Mouse (Mus musculus) cerebellum, postnatal 36 days (tissue): Measurements from ENCODE around the gene Trim12c.
"Not testable (repeated sequence)": the region's sequence is repeated elsewhere in the genome, so short reads cannot be mapped to it uniquely, and the experiment has no call there.

Experiments used
- DNase-seq, 2 experiments: peaks; one replicate each; pipeline ENCODE4 v3.0.0; 2021 to 2022; ENCODE audit warnings: mixed read lengths in 2 of 2

Trim12c gene

DNA sequence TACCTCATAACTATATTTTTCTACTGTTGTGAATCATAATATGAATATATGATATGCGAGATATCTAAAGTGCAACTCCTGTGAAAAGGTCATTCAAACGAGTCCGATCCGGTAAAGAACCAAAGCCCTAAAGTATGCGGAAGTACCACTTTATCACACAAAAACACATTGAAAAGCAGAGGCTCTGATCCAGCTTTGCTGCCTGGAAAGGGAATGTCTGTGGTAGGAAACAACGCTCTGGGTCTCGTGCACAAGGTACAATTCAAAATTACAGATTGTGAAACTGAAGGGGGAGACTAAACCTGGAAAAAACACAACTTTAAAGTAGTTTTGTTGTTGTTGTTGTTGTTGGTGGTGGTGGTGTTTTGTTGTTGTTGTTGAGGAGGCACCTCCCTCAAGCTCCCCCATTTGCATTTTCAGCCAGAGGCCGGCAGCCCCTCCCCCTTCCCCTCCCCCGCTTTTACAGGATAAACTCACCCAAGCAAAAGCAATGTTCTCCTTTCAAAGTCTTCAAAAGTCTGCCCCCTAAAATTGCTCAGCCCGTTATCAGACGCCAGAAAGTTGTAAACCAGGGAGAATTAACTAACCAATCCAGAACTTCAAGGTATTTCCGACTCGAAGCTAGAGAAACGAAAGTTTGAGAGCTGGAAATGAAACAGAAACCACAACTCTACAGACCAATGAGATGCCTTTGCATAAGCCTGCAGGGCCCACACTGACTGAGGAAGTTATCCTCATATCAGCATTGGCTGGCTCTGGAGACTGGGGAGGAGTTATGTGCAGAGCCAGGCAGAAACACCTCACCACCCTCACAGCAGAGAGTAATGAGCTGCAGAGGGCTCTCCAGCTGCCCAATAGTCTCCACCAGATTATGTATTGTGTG lies at the start of gene Trim12c:
Gene Trim12c (minus strand): TSS at position 646 of the 883 bp plus-strand sequence.
- no peak for DNase-seq

GRCm38 (mm10) chr7:104401140-104401539 lies 48.0 kb upstream of the Trim12c start:
- DNase-seq, result no peak

DNA sequence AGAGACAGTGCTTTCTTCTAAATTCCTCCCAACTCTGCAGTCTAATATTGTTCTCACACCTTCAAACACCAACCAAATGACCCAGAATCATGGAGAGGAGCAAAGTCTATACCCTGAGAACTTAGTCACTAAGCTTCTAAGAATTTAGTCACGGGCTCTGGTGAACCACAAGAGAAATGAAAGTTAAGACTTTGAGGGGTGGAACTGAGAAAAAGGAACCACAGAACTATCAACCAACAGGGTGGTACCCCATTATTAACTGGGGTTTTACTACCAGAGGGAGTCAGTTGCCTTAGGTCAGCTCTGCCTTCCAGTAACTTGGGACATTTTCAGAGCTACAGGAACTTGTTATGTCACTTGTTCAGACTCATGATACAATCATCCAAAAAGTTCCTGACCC lies 47.5 kb upstream of the Trim12c start, which contains the start of gene Trim30c:
Gene Trim30c (minus strand): TSS at position 140 of the 400 bp plus-strand sequence.
- DNase-seq, result no peak

DNA sequence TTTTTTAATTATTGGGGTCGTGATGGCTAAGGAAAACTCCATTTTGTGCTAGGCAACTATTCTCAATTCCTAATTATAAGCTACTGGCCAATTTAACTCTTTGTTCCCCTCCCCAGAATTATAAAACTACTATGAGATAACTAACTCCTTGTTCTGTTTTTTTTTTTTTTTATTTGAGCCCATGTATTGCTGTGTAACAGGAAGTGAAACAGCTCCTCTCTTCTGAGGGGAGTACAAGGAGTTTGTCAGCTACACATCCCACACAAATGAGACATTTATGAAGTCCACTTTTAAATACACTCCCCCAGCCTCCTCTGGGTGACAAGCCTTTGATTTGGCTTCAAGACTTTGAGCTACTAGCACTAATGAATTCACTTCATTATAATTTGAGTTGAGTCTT lies 45.3 kb upstream of the Trim12c start:
- no peak for DNase-seq

DNA sequence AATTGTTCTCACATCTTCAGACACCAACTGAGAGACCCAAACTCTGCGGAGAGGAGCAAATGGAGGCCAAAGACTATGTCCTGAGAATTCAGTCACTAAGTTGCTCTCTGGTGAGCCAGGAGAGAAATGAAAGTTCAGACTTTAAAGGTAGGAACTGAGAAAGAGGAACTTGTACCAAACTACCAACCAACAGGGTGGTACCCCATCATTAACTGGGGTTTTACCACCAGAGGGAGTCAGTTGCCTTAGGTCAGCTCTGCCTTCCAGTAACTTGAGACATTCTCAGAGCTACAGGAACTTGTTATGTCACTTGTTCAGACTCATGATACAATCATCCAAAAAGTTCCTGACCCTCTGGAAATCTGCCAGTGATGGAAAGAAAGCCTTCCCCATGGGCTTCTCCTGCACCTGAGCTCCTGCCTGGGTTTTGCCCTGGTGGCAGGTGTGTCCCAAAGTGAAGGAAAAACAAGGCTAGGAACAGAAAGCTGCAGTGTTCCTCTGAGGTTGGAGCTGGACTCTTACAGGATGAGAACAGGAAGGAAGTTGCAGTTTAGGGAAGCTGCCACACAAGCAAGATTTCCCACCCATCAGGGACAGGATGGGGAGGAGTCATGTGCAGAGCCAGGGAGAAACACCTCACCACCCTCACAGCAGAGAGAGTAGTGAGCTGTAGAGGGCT lies 16.7 kb upstream of the Trim12c start, which contains the start of gene Trim30b:
Gene Trim30b (minus strand): TSS at position 149 of the 679 bp plus-strand sequence.
- no peak for DNase-seq

GRCm38 (mm10) chr7:104366339-104366738 lies 13.2 kb upstream of the Trim12c start:
- DNase-seq, result no peak

GRCm38 (mm10) chr7:104353600-104353967 lies 422 bp upstream of the Trim12c start:
- no peak for DNase-seq

- not testable (repeated sequence) for DNase-seq
Observed at GRCm38 (mm10) chr7:104348043-104348442, 5.1 kb downstream of the Trim12c start.

GRCm38 (mm10) chr7:104340744-104341143 lies 12.4 kb downstream of the Trim12c start:
- DNase-seq, result not testable (repeated sequence)

GRCm38 (mm10) chr7:104335547-104335946 lies 17.6 kb downstream of the Trim12c start:
- DNase-seq, result not testable (repeated sequence)

DNA sequence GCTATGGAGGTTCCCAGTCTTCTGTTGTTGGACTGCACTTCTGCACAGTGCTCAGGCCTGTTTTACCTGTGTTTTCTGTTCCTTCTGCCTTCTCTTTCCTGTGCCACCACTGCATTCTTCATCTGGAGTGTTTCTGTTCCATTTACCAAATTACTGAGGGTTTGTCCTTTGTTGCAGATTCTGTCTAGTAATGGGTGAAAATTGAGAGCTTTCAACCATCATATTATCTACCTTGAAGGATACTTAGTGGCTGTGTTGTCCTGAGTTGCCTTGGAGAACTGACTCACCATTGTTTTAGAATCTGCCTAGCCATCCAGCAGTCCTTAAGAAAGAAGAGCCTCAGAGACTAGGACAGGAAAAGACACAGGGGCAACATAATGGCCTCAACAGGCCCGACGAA lies 24.0 kb downstream of the Trim12c start, which contains the start of gene Trim34b:
Gene Trim34b (plus strand): TSS at position 301 of the 400 bp plus-strand sequence.
- not testable (repeated sequence) for DNase-seq

DNA sequence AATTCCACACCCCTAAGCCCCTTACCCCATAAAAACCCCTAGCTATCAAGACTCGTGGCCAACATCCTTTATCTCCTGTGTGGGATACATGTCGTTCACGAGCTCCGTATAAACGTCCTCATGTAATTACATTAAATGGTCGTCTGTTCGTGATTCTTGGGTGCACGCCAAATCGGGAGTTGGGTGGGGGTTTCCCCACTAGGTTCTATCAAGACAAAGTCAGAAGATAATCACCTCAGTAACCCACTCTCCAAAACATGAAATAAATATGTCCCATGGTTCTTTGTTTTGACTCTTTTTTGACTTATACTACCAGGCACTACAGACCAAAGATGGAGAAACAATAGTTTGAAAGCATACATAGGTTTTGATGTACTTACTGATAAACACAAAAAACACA lies 31.1 kb downstream of the Trim12c start:
- DNase-seq, result no peak

GRCm38 (mm10) chr7:104315369-104316080 lies 37.6 kb downstream of the Trim12c start, which contains the start of gene Trim12a:
Trim12a (minus strand) TSS chr7:104315466.
- not testable (repeated sequence) for DNase-seq

DNA sequence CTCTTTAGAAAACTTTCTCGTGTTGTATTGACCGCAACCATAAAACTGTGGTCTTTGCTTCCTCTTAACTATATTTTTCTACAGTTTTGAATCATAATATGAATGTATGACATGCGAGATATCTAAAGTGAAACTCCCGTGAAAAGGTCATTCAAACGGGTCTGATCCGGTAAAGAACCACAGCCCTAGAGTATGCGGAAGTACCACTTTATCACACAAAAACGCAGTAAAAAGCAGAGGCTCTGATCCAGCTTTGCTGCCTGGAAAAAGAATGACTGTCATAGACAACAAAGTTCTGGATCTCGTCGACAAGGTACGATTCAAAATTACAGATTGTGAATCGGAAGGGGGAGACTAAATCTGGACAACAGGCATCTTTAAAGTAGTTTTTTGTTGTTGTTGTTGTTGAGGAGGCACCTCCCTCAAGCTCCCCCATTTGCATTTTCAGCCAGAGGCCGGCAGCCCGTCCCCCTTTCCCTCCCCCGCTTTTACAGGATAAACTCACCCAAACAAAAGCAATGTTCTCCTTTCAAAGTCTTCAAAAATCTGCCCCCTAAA lies 38.3 kb downstream of the Trim12c start:
- no peak for DNase-seq

- DNase-seq, result no peak
Observed at GRCm38 (mm10) chr7:104291638-104292400, 61.3 kb downstream of the Trim12c start.

DNA sequence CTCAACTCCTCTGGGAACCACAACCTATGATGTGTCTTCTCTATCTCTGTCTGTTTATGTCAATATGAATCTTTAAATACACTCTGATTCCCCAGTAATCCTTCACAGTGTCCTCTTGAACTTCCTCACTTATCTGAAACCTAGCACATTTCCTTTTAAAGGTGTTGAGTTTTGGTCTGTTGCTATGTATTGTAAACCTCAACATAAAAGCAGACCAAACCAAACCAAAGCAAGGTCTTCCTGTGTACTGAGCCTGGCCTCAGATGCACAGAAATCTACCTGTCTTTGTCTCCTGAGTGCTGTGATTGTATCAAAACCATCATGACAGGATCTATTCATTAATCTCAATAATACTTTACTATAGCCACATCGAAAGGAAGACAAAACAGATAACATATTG lies 62.5 kb downstream of the Trim12c start:
- DNase-seq, result no peak
